Mouse (Mus musculus) CH12F3 (cell line): ENCODE data around the gene Alg9.

Source experiments
- in situ Hi-C: fragments of 300-500 bp; cut with MboI; formaldehyde crosslinking; loops from 2 replicates; pipeline ENCODE4 v1.14.3; 2020; ENCODE audit warnings: low sequenced_read_pairs

The Alg9 gene

GRCm38 (mm10) chr9:50882183-50882582 lies 107.4 kb downstream of the Alg9 start:
- in situ Hi-C loops: no loop called here

GRCm38 (mm10) chr9:50884093-50884492 lies 109.3 kb downstream of the Alg9 start:
- in situ Hi-C loops: no loop called here

GRCm38 (mm10) chr9:50884741-50885599 lies 110.2 kb downstream of the Alg9 start:
- in situ Hi-C loops: no loop called here

GRCm38 (mm10) chr9:50885600-50885987 lies 110.8 kb downstream of the Alg9 start:
- in situ Hi-C loops: no loop called here

GRCm38 (mm10) chr9:50886870-50887269 lies 112.1 kb downstream of the Alg9 start:
- in situ Hi-C loops: no loop called here

- in situ Hi-C loops: no loop called here
Measured at GRCm38 (mm10) chr9:50887351-50887750, 112.5 kb downstream of the Alg9 start.

GRCm38 (mm10) chr9:50889211-50889610 lies 114.4 kb downstream of the Alg9 start:
- in situ Hi-C loops: no loop called here

- in situ Hi-C loops: no loop called here
Measured at GRCm38 (mm10) chr9:50889964-50890363, 115.1 kb downstream of the Alg9 start.

- in situ Hi-C loops: no loop called here
Measured at GRCm38 (mm10) chr9:50890494-50891090, 115.8 kb downstream of the Alg9 start.
